Mouse (Mus musculus) thymus, adult 2 months (tissue): ENCODE data around the gene AC161166.1.

Source experiments
- CTCF ChIP-seq: fragments of 200-500 bp; IDR thresholded peaks from 2 replicates; pipeline ENCODE4 v1.5.1; 2012; ENCODE audit warnings: mild to moderate bottlenecking, control low read depth, low read length, moderate library complexity, borderline replicate concordance; ENCODE audit not compliant: control insufficient read depth, poor library complexity, insufficient read depth; ENCODE audit errors: extremely low read depth
- POLR2A ChIP-seq: fragments of 200-500 bp; IDR thresholded peaks from 2 replicates; pipeline ENCODE4 v1.6.1; 2012; ENCODE audit warnings: mild to moderate bottlenecking, low read length, control low read depth, moderate library complexity; ENCODE audit not compliant: control insufficient read depth, poor library complexity, insufficient read depth; ENCODE audit errors: extremely low read depth

DNA sequence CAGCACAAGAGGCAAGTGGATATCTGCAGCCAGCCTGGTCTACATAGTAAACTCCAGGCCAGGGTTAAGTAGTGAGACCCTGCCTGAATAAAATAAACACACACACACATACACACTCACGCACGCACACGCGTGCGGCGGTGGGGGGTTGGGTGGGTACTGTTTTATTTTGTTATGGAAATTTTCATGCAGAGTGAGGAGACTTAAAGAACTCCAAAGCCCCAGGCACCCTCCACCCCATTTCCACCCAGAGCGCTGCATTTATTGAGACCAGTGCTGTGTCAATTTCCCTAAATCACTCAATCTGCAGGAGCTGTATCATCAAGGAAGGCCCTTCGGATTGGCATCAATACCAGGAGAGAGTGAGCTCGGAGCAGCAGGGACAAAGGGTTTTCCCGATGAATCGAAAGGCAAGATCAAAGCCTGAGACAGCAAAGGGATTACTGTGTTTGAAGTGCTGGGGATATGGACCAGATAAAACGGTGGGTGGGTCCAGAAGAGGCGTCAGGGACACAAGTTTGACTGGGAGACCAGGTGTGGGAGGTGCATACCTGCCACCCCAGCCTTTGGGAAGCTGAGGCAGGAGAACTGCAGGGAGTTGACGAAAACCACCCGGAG lies 6.7 kb downstream of the AC161166.1 start:
- no peak for TF ChIP-seq CTCF
- TF ChIP-seq POLR2A = no peak
